Comparison of ENCODE assay signal across 8 mouse cellular contexts in the genomic region with DNA sequence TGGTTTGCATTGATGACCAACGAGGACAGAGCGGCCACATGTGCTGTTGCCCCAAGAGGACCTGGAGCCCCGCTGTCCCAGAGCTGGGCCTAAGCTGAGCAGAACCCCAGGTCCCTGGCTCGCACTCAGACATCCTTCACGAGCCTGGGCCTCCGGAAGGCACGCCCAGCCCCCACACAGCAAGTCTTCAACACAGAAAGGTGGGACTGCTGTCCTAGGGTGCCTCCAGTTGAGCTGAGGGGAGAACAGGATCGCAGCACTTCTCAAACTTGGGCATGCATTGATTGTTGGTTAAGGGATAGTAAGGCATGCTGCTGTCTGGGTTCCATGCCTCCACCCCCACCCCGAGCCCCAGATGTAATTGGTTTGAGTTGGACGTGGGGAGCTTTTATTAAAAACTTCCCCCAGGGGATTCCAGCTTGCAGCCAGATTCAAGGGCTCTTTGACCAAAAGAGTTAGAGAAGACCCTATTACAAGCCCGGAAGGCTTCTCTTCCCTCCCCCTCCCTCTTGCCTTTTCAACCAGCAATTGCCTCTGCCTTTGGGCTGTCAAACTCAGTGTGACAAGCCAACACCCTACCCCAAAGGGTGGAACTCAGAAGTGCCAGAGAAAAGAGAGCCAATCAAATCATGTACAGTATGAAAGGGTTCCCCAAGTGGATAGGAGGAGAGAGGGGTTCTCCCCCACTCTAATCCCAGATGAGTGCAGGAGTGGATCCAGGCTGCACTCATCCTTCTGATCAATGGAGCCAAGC. TPM values are rescaled to one million over a fixed set of nuclear protein-coding genes. Genes with fewer than 3 reads are reported as not detected.
A peak's percentile ranks its signal among the peaks of the same experiment; 100 is the strongest.
DNase-seq lines count a peak whose midpoint lies in the region; ATAC-seq lines count a peak whose summit lies in the region.

No protein-coding gene starts in this region.

- peak overlapping the region; percentile 52 for H3K4me3 ChIP-seq in intestine, embryonic 15.5 days (replicated peaks)
- H3K4me3 ChIP-seq in midbrain, embryonic 14.5 days (replicated peaks; ENCODE audit: low read depth, low read length): peak overlapping the region; percentile 45

- H3K27ac ChIP-seq in intestine, embryonic 15.5 days: peak overlapping the region; percentile 49; the same call in 1 of the 2 replicates
- H3K27ac ChIP-seq in midbrain, embryonic 14.5 days (replicated peaks; ENCODE audit: low read depth, low read length): peak overlapping the region; percentile 55; the same call in 1 of the 2 replicates

- no peaks in the 10 kb centered on the region for H3K36me3 ChIP-seq in intestine, embryonic 15.5 days
- no peaks in the 10 kb centered on the region for H3K36me3 ChIP-seq in midbrain, embryonic 14.5 days (ENCODE audit: control insufficient read depth, insufficient read depth, low read length)

- WGBS in intestine, embryonic 15.5 days: 6% methylated on average over 11 of the region's 11 CpGs
- whole genome bisulfite sequencing in midbrain, embryonic 14.5 days: 1% methylated on average over 11 of the region's 11 CpGs

- H3K4me2 ChIP-seq in intestine, embryonic 15.5 days (replicated peaks): peak overlapping the region; percentile 82
- H3K4me2 ChIP-seq in midbrain, embryonic 14.5 days (ENCODE audit: low read length): peak overlapping the region; percentile 76

- H3K9ac ChIP-seq in intestine, embryonic 15.5 days: peak overlapping the region; percentile 64
- peak overlapping the region; percentile 54 for H3K9ac ChIP-seq in midbrain, embryonic 14.5 days (replicated peaks; ENCODE audit: low read length)

- peaks cover 6% of the 10 kb centered on the region; the same call in 1 of the 2 replicates for H3K4me1 ChIP-seq in intestine, embryonic 15.5 days (replicated peaks)
- peaks cover 13% of the 10 kb centered on the region for H3K4me1 ChIP-seq in midbrain, embryonic 14.5 days (ENCODE audit: control insufficient read depth, insufficient read depth, low read length)

- peak; percentile 52; the same call in 1 of the 2 replicates for ATAC-seq in erythroblast, adult 5-6 weeks (replicated peaks; ENCODE audit: low FRiP score, poor library complexity, severe bottlenecking)
- peak; percentile 53 for ATAC-seq in intestine, embryonic 15.5 days
- ATAC-seq in midbrain, embryonic 14.5 days (ENCODE audit: low FRiP score, low TSS enrichment): peak; percentile 59

- H3K9me3 ChIP-seq in intestine, embryonic 15.5 days: no peaks in the 10 kb centered on the region
- H3K9me3 ChIP-seq in midbrain, embryonic 14.5 days (ENCODE audit: control insufficient read depth, low read length): no peaks in the 10 kb centered on the region

- peak; percentile 30 for DNase-seq in adrenal gland, adult 2 months
- no peak for DNase-seq in adrenal gland, postnatal 25 days
- DNase-seq in right cerebral cortex, adult 18-20 months: peak; percentile 46
- no peak for DNase-seq in right cerebral cortex, postnatal 14 days
- peak; percentile 65 for DNase-seq in midbrain, embryonic 14.5 days
- no peak for DNase-seq in urinary bladder, postnatal 14 days (ENCODE audit: low spot score)

- no peaks in the 10 kb centered on the region for H3K27me3 ChIP-seq in intestine, embryonic 15.5 days (replicated peaks)
- H3K27me3 ChIP-seq in midbrain, embryonic 14.5 days (ENCODE audit: control insufficient read depth, insufficient read depth, low read length): no peaks in the 10 kb centered on the region

RNA-seq across cellular contexts. Expression of a gene that starts 1.0 kb away (rescaled TPM):
- 10 to 100 TPM; 76.4 to 95.5 TPM for total RNA-seq in adrenal gland, adult 2 months (2021)
- 83.1 and 102 TPM in 2 replicates for polyA plus RNA-seq in adrenal gland, adult 2 months (2012; rRNA removed)
- total RNA-seq in adrenal gland, postnatal 25 days (2021): 78.7 and 81.6 TPM in 2 replicates
- 47.5 and 64.2 TPM in 2 replicates for total RNA-seq in erythroblast, adult 5-6 weeks (2015; ENCODE audit: low replicate concordance)
- 49.6 and 56.0 TPM in 2 replicates for total RNA-seq in erythroblast, adult 5-6 weeks (2017; ENCODE audit: low replicate concordance)
- 154 and 226 TPM in 2 replicates for polyA plus RNA-seq in intestine, embryonic 15.5 days (2015; fragmentation: Nextera tagmentation; extraction: Ambion mirVana)
- 90.8 and 92.9 TPM in 2 replicates for polyA plus RNA-seq in midbrain, embryonic 14.5 days (2014; fragmentation: Nextera tagmentation; extraction: Ambion mirVana)

RNA-seq across cellular contexts. Expression of a gene that starts 12.0 kb away (rescaled TPM):
- total RNA-seq in adrenal gland, adult 2 months (2021): not detected
- polyA plus RNA-seq in adrenal gland, adult 2 months (2012; rRNA removed): not detected in 2 replicates
- total RNA-seq in adrenal gland, postnatal 25 days (2021): not detected in 2 replicates
- not detected in 2 replicates for total RNA-seq in erythroblast, adult 5-6 weeks (2015; ENCODE audit: low replicate concordance)
- total RNA-seq in erythroblast, adult 5-6 weeks (2017; ENCODE audit: low replicate concordance): not detected in 2 replicates
- 0.15 and 0.23 TPM in 2 replicates for polyA plus RNA-seq in intestine, embryonic 15.5 days (2015; fragmentation: Nextera tagmentation; extraction: Ambion mirVana)
- 0.22 TPM in 1 of 2 replicates, not detected in the other for polyA plus RNA-seq in midbrain, embryonic 14.5 days (2014; fragmentation: Nextera tagmentation; extraction: Ambion mirVana)

Comparison
In these comparisons a context has a peak if more than half of its experiments do, and no peak if none do; other contexts are left out.
1. DNase-seq: peak in adrenal gland, adult 2 months (single experiment), right cerebral cortex, adult 18-20 months (single experiment) and midbrain, embryonic 14.5 days (single experiment); none in adrenal gland, postnatal 25 days (single experiment), right cerebral cortex, postnatal 14 days (single experiment) and urinary bladder, postnatal 14 days (single experiment).
2. Peak in every context shown above with its lines, with median percentiles within 50 percentile points of each other: ATAC-seq.